Mouse (Mus musculus) myocyte (in vitro differentiated cells): ENCODE measurements around the gene Rab44.

Experiments
- E2F4 ChIP-seq: IDR thresholded peaks from one replicate; pipeline ENCODE4 v1.6.1; 2011; ENCODE audit warnings: mild to moderate bottlenecking, control low read depth, moderate library complexity; ENCODE audit not compliant: insufficient read depth
- MAX ChIP-seq: IDR thresholded peaks from one replicate; pipeline ENCODE4 v1.6.1; 2011; ENCODE audit warnings: low read depth, mild to moderate bottlenecking, control low read depth
- MYOD1 ChIP-seq, 3 experiments: IDR thresholded peaks; one replicate each; pipeline ENCODE4 v1.6.1; 2011; ENCODE audit warnings: control low read depth in 2 of 3, low read depth in 2 of 3, mild to moderate bottlenecking in 2 of 3, moderate library complexity in 1 of 3; ENCODE audit not compliant: insufficient read length in 2 of 3, control insufficient read depth in 1 of 3
- MYOG ChIP-seq, 3 experiments: IDR thresholded peaks; one replicate each; pipeline ENCODE4 v1.6.1; 2011; ENCODE audit warnings: control low read depth in 2 of 3, low read depth in 2 of 3, mild to moderate bottlenecking in 2 of 3; ENCODE audit not compliant: insufficient read length in 2 of 3, control insufficient read depth in 1 of 3, insufficient read depth in 1 of 3
- POLR2A ChIP-seq: IDR thresholded peaks from one replicate; pipeline ENCODE4 v1.6.1; 2011; ENCODE audit warnings: low read depth, mild to moderate bottlenecking, control low read depth, moderate library complexity; ENCODE audit not compliant: insufficient read length
- POLR2AphosphoS2 ChIP-seq: IDR thresholded peaks from one replicate; pipeline ENCODE4 v1.6.1; 2011; ENCODE audit warnings: low read depth, control low read depth; ENCODE audit not compliant: insufficient read length
- REST ChIP-seq: IDR thresholded peaks from one replicate; pipeline ENCODE4 v1.6.1; 2011; ENCODE audit warnings: mild to moderate bottlenecking, control low read depth, moderate library complexity; ENCODE audit not compliant: insufficient read depth, insufficient read length
- SRF ChIP-seq: IDR thresholded peaks from one replicate; pipeline ENCODE4 v1.6.1; 2011; ENCODE audit warnings: low read depth; ENCODE audit not compliant: control insufficient read depth, insufficient read length
- TCF12 ChIP-seq: IDR thresholded peaks from one replicate; pipeline ENCODE4 v1.6.1; 2011; ENCODE audit warnings: mild to moderate bottlenecking, control low read depth; ENCODE audit not compliant: poor library complexity, insufficient read depth, severe bottlenecking
- TCF3 ChIP-seq: IDR thresholded peaks from one replicate; pipeline ENCODE4 v1.6.1; 2011; ENCODE audit warnings: low read depth, control low read depth; ENCODE audit not compliant: insufficient read length
- USF1 ChIP-seq: IDR thresholded peaks from one replicate; pipeline ENCODE4 v1.6.1; 2011; ENCODE audit warnings: low read depth, mild to moderate bottlenecking, control low read depth, moderate library complexity

- no peak for TF ChIP-seq POLR2A
- TF ChIP-seq MAX, result no peak
- TF ChIP-seq USF1, result no peak
- no peak for TF ChIP-seq TCF12
- no peak for TF ChIP-seq E2F4
- TF ChIP-seq POLR2AphosphoS2, result no peak
- no peak for TF ChIP-seq MYOG (IDR thresholded peaks at IDR 0.05; ENCODE audit: control insufficient read depth in 1 of 3, insufficient read depth in 1 of 3, insufficient read length in 2 of 3, low read depth in 2 of 3)
- TF ChIP-seq MYOD1 (IDR thresholded peaks at IDR 0.05; ENCODE audit: control insufficient read depth in 1 of 3, insufficient read length in 2 of 3, low read depth in 2 of 3), result no peak
- TF ChIP-seq TCF3, result no peak
- TF ChIP-seq REST, result no peak
- no peak for TF ChIP-seq SRF
Observed at GRCm38 (mm10) chr17:29086916-29087315, 27.0 kb upstream of the Rab44 start.
